Comparison of ENCODE assay signal across 17 mouse cellular contexts in genomic region chr9:67331281-67331680, GRCm38 (mm10).
"Had no signal": no experiment of that assay in that cellular context is flagged by ENCODE, and none has a peak within 500 bp of the region (broad histone marks: within the 10 kb centered on the region; RNA-seq: fewer than 3 reads in every experiment).

No protein-coding gene starts in this region.

- DNase-seq: left cerebral cortex, postnatal 4 days; liver; liver, embryonic 13.5 days; liver, postnatal 0 days; lung, adult 18-20 months; lung, adult 2 months; lung, embryonic 14.5 days; lung, postnatal 10 days; lung, postnatal 14 days; lung, postnatal 36 days; lung, postnatal 4 days; midbrain, embryonic 14.5 days had no signal

- ATAC-seq: liver, embryonic 12.5 days; liver, postnatal 0 days; lung, postnatal 0 days; midbrain, embryonic 13.5 days; midbrain, embryonic 15.5 days; midbrain, embryonic 16.5 days had no signal
